Mouse (Mus musculus): Measurements from ENCODE around the gene Slc27a1. TPM values are rescaled to one million over a fixed set of nuclear protein-coding genes. Genes with fewer than 3 reads are reported as not detected.

Gene Slc27a1
- polyA plus RNA-seq (2015; fragmentation: Illumina TruSeq; extraction: RNeasy Lipid Tissue Mini Kit (QIAGEN cat#74804); ENCODE audit: low read depth, low replicate concordance), result 72.5 TPM

DNA sequence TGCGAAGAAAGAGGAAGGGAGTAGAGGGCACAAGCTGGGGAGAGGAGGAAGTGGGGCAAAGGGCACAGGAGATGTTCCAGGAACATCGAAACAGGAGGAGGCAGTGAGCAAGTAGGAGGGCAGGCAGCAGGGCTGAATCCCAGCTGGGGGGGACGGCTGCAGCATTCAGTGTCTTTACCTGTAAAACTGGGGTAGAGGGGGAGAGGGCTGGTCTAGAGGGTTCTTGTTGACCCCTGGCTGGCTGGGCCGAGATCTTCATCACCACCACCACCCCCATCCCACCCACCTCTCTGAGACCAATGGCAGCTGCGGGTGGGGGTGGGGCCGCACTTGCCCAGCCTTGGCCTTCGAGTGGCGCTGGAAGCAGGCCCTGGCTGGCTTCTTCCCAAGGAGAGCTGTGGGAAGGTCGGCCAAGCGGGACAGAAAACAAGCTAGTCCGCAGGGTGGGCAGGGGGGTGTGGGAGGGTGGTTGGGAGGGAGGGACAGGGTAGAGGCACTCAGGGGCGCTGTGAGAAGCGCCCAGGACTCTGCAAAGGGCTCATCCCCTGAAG is at the start of gene Slc27a1:
Gene Slc27a1 (plus strand): TSS at position 496 of the 551 bp plus-strand sequence.

GRCm38 (mm10) chr8:71525226-71526050 is 43.2 kb upstream of the Slc27a1 start, which contains the start of gene Ccdc194:
Gene Ccdc194 (minus strand): TSS chr8:71525711.

DNA sequence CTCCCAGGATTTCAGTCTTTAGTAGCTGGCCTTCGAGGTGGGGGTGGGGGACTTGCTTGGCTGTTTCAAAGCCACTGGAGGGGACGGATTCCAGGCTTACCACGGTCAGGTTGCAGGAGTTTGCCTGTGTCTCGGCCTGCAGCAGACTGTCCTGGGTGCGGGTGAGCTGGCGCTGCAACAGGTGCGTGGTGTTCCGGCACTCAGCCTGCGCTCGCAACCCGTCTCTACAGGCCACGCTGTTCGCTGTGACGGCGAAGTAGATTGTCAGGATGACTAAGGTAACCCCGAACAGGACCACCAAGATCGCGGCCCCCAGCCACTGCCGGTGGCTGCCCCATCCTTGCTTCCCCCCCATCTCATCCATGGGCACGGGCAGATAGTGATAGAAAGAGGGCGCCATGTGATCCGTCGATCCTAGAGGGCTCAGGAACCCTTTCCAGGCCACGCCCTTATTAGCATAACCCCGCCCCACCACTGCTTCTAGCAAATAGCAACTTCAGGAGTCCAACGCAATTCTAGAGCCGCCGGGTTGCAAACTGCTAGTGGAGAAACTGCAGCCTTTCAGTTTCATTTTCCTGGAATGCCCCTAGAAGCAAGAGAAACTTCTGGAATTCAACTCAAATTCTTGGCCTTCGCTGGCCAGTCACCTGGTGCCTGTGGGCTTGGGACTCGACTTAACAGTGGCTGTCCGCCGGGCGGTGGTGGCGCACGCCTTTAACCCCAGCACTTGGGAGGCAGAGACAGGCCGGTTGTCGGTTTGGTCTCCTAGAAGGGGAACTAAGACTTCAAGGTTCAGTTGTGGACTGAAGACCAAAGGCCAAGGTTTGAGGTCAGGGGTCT is 31.4 kb upstream of the Slc27a1 start, which contains the start of gene Bst2:
Gene Bst2 (minus strand): TSS at position 429 of the 840 bp plus-strand sequence.

GRCm38 (mm10) chr8:71542632-71543343 is 25.9 kb upstream of the Slc27a1 start, which contains the start of gene Mvb12a:
Gene Mvb12a (plus strand): TSS chr8:71542922.

DNA sequence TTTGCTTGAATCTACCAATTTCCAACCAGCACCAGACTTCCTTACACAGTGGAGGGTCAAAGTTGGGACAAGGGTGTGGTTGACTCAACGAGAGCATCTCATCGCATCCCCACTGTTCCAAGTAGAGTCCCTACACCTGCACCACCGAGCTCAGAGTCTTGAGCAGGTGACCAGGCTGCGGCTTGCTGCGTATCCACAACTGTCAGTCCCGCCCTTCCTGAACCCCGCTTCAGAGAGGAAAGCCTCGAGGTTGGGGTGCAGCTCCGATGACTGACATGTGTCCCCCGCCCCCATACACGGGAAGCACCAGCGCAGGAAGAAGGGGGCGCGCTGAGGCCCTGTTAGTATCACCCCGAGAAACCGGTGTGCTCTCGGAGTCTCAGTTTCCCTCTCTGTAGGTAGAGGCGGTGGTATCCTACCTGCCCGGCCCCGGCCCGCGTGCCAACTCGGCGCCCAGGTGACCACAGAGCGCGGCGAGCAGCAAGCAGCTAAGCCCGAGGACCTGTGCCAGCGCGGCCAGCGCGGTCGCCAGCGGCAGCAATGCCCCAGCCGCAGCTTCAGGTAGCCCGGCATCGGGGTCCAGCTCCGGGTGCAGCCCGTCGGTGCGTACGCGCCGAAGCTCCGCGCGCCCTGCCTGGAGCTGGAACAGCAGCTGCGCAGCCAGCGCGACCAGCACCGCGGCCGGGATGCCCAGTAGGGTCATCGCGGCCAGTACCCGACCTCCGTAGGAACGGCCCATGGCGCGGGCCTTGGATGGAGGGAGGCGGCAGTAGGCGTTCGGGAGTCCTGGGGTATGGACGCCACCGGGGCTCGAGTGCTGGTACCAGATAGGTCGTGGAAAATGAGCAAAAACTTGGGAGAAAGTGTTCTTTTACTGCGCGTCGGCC is 10.4 kb upstream of the Slc27a1 start, which contains the start of gene Tmem221:
Gene Tmem221 (minus strand): TSS at position 801 of the 887 bp plus-strand sequence.

DNA sequence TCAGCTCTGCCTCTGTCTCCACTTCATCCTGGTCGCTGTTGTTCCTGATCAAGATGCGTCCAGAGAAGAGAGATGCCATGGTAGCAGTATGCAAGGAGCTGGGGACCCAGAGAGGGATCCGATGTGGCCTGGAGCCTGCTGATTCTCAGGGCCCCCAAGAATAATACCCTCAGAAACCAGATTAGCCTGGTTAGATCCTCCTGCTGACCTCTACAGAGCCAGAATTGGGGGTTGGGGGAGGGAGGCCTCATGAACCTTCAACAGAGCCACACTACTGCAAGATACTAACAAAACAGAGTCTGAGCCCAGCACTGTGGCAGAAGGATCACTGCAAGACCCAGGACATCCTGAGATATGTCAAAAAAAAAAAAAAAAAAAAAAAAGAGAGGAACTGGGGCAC is 2.2 kb upstream of the Slc27a1 start, which contains the start of gene Nxnl1:
Gene Nxnl1 (minus strand): TSS at position 101 of the 400 bp plus-strand sequence.

DNA sequence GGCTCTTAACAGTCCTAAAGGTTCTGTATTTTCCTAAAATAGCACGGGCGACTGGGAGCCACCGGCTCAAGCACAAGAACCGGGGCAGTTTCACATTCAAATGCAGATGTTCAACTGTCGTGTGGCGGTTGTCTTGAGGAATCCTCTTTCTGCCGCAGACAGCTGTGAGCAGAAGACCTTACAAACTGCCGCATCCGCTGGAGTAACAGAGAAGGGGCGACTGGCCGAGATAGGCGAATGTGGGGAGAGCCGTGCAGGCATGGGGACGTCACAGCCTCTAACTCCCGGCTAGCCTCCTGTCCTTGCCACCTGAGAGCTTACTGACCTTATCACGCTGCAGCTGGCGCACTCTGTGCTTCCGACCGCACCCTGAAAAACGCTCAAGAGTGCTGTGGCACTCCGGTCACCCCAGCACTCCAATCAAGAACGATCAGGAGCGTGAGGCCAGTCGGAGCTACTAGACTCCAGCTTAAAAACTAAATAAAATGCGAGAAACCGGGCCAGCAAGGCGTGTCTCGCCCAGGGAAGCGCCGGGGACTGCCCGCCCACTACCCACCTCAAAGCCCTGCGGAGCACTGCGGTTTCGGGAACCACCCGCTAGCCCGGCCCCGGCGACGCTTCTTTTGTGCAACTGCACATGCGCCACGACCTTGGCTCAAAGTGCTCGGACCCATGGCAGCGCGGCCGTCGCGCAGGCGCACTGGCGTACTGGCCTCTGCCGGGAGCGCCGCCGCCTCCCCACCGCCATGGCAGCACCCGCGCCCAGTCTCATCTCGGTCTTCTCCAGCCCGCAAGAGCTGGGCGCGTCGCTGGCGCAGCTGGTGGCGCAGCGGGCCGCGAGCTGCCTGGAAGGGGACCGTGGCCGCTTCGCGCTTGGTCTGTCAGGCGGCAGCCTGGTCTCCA is 23.0 kb downstream of the Slc27a1 start, which contains the start of gene Pgls:
Gene Pgls (plus strand): TSS at position 706 of the 903 bp plus-strand sequence.

DNA sequence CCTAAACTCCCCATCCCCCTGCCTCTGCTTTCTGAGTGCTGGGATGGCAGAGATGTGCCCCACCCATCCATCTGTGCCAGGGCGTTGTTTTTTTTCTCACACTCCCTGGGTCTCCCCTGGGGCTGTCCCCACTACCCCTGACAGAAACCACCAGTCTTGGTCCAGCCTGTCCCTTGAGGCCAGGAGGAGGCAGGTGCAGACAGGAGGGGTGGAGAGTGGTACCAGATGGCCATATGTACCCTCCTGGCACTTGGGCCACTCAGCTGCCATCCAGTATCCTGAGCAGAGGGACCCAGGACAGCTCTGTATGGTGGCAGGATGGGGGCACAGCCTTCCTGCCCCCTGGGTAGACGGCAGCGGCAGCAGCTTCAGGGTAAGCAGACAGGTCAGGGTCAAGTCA is 28.8 kb downstream of the Slc27a1 start, which contains the start of gene Fam129c:
Gene Fam129c (plus strand): TSS at position 198 of the 400 bp plus-strand sequence.

GRCm38 (mm10) chr8:71610822-71611651 is 42.4 kb downstream of the Slc27a1 start, which contains the start of gene Colgalt1:
Gene Colgalt1 (plus strand): TSS chr8:71610998.

Other genes with a start within 250 kb of the Slc27a1 start
- 174 TPM for gene Use1, start 202.0 kb upstream of the Slc27a1 start, polyA plus RNA-seq (2015; fragmentation: Illumina TruSeq; extraction: RNeasy Lipid Tissue Mini Kit (QIAGEN cat#74804); ENCODE audit: low read depth, low replicate concordance)
- 11.4 TPM for gene Ocel1, start 197.6 kb upstream of the Slc27a1 start, polyA plus RNA-seq (2015; fragmentation: Illumina TruSeq; extraction: RNeasy Lipid Tissue Mini Kit (QIAGEN cat#74804); ENCODE audit: low read depth, low replicate concordance)
- 24.3 TPM for gene Nr2f6, start 186.9 kb upstream of the Slc27a1 start, polyA plus RNA-seq (2015; fragmentation: Illumina TruSeq; extraction: RNeasy Lipid Tissue Mini Kit (QIAGEN cat#74804); ENCODE audit: low read depth, low replicate concordance)
- 4.5 TPM for gene Ushbp1, start 173.1 kb upstream of the Slc27a1 start, polyA plus RNA-seq (2015; fragmentation: Illumina TruSeq; extraction: RNeasy Lipid Tissue Mini Kit (QIAGEN cat#74804); ENCODE audit: low read depth, low replicate concordance)
- 120 TPM for gene Babam1, start 172.0 kb upstream of the Slc27a1 start, polyA plus RNA-seq (2015; fragmentation: Illumina TruSeq; extraction: RNeasy Lipid Tissue Mini Kit (QIAGEN cat#74804); ENCODE audit: low read depth, low replicate concordance)
- 0.43 TPM for gene Ankle1, start 162.9 kb upstream of the Slc27a1 start, polyA plus RNA-seq (2015; fragmentation: Illumina TruSeq; extraction: RNeasy Lipid Tissue Mini Kit (QIAGEN cat#74804); ENCODE audit: low read depth, low replicate concordance)
- 254 TPM for gene Abhd8, start 105.2 kb upstream of the Slc27a1 start, polyA plus RNA-seq (2015; fragmentation: Illumina TruSeq; extraction: RNeasy Lipid Tissue Mini Kit (QIAGEN cat#74804); ENCODE audit: low read depth, low replicate concordance)
- gene Mrpl34, start 103.9 kb upstream of the Slc27a1 start, polyA plus RNA-seq (2015; fragmentation: Illumina TruSeq; extraction: RNeasy Lipid Tissue Mini Kit (QIAGEN cat#74804); ENCODE audit: low read depth, low replicate concordance), result 76.2 TPM
- gene Dda1, start 99.7 kb upstream of the Slc27a1 start, polyA plus RNA-seq (2015; fragmentation: Illumina TruSeq; extraction: RNeasy Lipid Tissue Mini Kit (QIAGEN cat#74804); ENCODE audit: low read depth, low replicate concordance), result 68.9 TPM
- gene Ano8, start 82.9 kb upstream of the Slc27a1 start, polyA plus RNA-seq (2015; fragmentation: Illumina TruSeq; extraction: RNeasy Lipid Tissue Mini Kit (QIAGEN cat#74804); ENCODE audit: low read depth, low replicate concordance), result 27.6 TPM
- gene Gtpbp3, start 80.8 kb upstream of the Slc27a1 start, polyA plus RNA-seq (2015; fragmentation: Illumina TruSeq; extraction: RNeasy Lipid Tissue Mini Kit (QIAGEN cat#74804); ENCODE audit: low read depth, low replicate concordance), result 27.3 TPM
- gene Plvap, start 57.1 kb upstream of the Slc27a1 start, polyA plus RNA-seq (2015; fragmentation: Illumina TruSeq; extraction: RNeasy Lipid Tissue Mini Kit (QIAGEN cat#74804); ENCODE audit: low read depth, low replicate concordance), result 7.4 TPM
- gene Ccdc194, start 43.2 kb upstream of the Slc27a1 start, polyA plus RNA-seq (2015; fragmentation: Illumina TruSeq; extraction: RNeasy Lipid Tissue Mini Kit (QIAGEN cat#74804); ENCODE audit: low read depth, low replicate concordance), result not detected
- gene Bst2, start 31.4 kb upstream of the Slc27a1 start, polyA plus RNA-seq (2015; fragmentation: Illumina TruSeq; extraction: RNeasy Lipid Tissue Mini Kit (QIAGEN cat#74804); ENCODE audit: low read depth, low replicate concordance), result 12.1 TPM
- 48.3 TPM for gene Mvb12a, start 26.0 kb upstream of the Slc27a1 start, polyA plus RNA-seq (2015; fragmentation: Illumina TruSeq; extraction: RNeasy Lipid Tissue Mini Kit (QIAGEN cat#74804); ENCODE audit: low read depth, low replicate concordance)
- not detected for gene Tmem221, start 10.0 kb upstream of the Slc27a1 start, polyA plus RNA-seq (2015; fragmentation: Illumina TruSeq; extraction: RNeasy Lipid Tissue Mini Kit (QIAGEN cat#74804); ENCODE audit: low read depth, low replicate concordance)
- gene Nxnl1, start 2.3 kb upstream of the Slc27a1 start, polyA plus RNA-seq (2015; fragmentation: Illumina TruSeq; extraction: RNeasy Lipid Tissue Mini Kit (QIAGEN cat#74804); ENCODE audit: low read depth, low replicate concordance), result 0.16 TPM
- 36.5 TPM for gene Pgls, start 23.3 kb downstream of the Slc27a1 start, polyA plus RNA-seq (2015; fragmentation: Illumina TruSeq; extraction: RNeasy Lipid Tissue Mini Kit (QIAGEN cat#74804); ENCODE audit: low read depth, low replicate concordance)
- gene Fam129c, start 28.8 kb downstream of the Slc27a1 start, polyA plus RNA-seq (2015; fragmentation: Illumina TruSeq; extraction: RNeasy Lipid Tissue Mini Kit (QIAGEN cat#74804); ENCODE audit: low read depth, low replicate concordance), result 3.6 TPM
- gene Colgalt1, start 42.1 kb downstream of the Slc27a1 start, polyA plus RNA-seq (2015; fragmentation: Illumina TruSeq; extraction: RNeasy Lipid Tissue Mini Kit (QIAGEN cat#74804); ENCODE audit: low read depth, low replicate concordance), result 51.4 TPM
- 119 TPM for gene Unc13a, start 102.9 kb downstream of the Slc27a1 start, polyA plus RNA-seq (2015; fragmentation: Illumina TruSeq; extraction: RNeasy Lipid Tissue Mini Kit (QIAGEN cat#74804); ENCODE audit: low read depth, low replicate concordance)
- 2.9 TPM for gene Jak3, start 107.4 kb downstream of the Slc27a1 start, polyA plus RNA-seq (2015; fragmentation: Illumina TruSeq; extraction: RNeasy Lipid Tissue Mini Kit (QIAGEN cat#74804); ENCODE audit: low read depth, low replicate concordance)
- gene Insl3, start 120.3 kb downstream of the Slc27a1 start, polyA plus RNA-seq (2015; fragmentation: Illumina TruSeq; extraction: RNeasy Lipid Tissue Mini Kit (QIAGEN cat#74804); ENCODE audit: low read depth, low replicate concordance), result 0.92 TPM
- 0.88 TPM for gene B3gnt3, start 132.9 kb downstream of the Slc27a1 start, polyA plus RNA-seq (2015; fragmentation: Illumina TruSeq; extraction: RNeasy Lipid Tissue Mini Kit (QIAGEN cat#74804); ENCODE audit: low read depth, low replicate concordance)
- 83.6 TPM for gene Fcho1, start 156.8 kb downstream of the Slc27a1 start, polyA plus RNA-seq (2015; fragmentation: Illumina TruSeq; extraction: RNeasy Lipid Tissue Mini Kit (QIAGEN cat#74804); ENCODE audit: low read depth, low replicate concordance)